8 mouse cellular contexts compared by ENCODE assay signal in genomic region chr12:79296126-79296816, GRCm38 (mm10). TPM values are rescaled to one million over a fixed set of nuclear protein-coding genes. Genes with fewer than 3 reads are reported as not detected.
DNase-seq lines count a peak whose midpoint lies in the region; ATAC-seq lines count a peak whose summit lies in the region.

Gene Zfyve26 (minus strand): TSS chr12:79296304.

- H3K9me3 ChIP-seq in hindbrain, embryonic 16.5 days (ENCODE audit: control insufficient read depth, low read length): no peaks in the 10 kb centered on the region

- H3K27me3 ChIP-seq in hindbrain, embryonic 16.5 days (replicated peaks; ENCODE audit: control insufficient read depth, insufficient read depth, low read length): no peaks in the 10 kb centered on the region

- peaks cover 3% of the 10 kb centered on the region; the same call in 1 of the 2 replicates for H3K36me3 ChIP-seq in hindbrain, embryonic 16.5 days (ENCODE audit: control insufficient read depth, insufficient read depth, low read length)
- peaks cover 17% of the 10 kb centered on the region for H3K36me3 ChIP-seq in macrophage (ENCODE audit: inconsistent target)

- WGBS in hindbrain, embryonic 16.5 days: under 1% methylated on average over 29 of the region's 29 CpGs
- 0% methylated on average over 29 of the region's 29 CpGs for WGBS in macrophage (ENCODE audit: missing documents)

- H3K4me3 ChIP-seq in hindbrain, embryonic 16.5 days (ENCODE audit: low read length): peak within 1 kb of the TSS; percentile 61
- H3K4me3 ChIP-seq in macrophage (ENCODE audit: inconsistent target): peak within 1 kb of the TSS; percentile 89

- peaks cover 10% of the 10 kb centered on the region for H3K4me1 ChIP-seq in hindbrain, embryonic 16.5 days (ENCODE audit: control insufficient read depth, insufficient read depth, low read depth, low read length)

- peaks cover 46% of the 10 kb centered on the region for H3K79me2 ChIP-seq in macrophage (ENCODE audit: inconsistent target)

- H3K4me2 ChIP-seq in hindbrain, embryonic 16.5 days (ENCODE audit: low read length): peak within 1 kb of the TSS; percentile 90

- peak within 1 kb of the TSS; percentile 72 for H3K9ac ChIP-seq in hindbrain, embryonic 16.5 days (ENCODE audit: low read depth, low read length)

- peak; percentile 98 for ATAC-seq in hindbrain, embryonic 16.5 days

- H3K27ac ChIP-seq in hindbrain, embryonic 16.5 days (ENCODE audit: low read depth, low read length): peak within 1 kb of the TSS; percentile 67
- H3K27ac ChIP-seq in macrophage: peak within 1 kb of the TSS; percentile 76

- peak; percentile 93 for DNase-seq in WW6 (ENCODE audit: low read depth, low spot score)
- DNase-seq in cerebellum, postnatal 4 days (ENCODE audit: low spot score in 2 of 2): peak; percentile 58 to 87
- peak; percentile 93 for DNase-seq in gastrocnemius, adult 18-20 months (ENCODE audit: low spot score)
- peak; percentile 93 to 95 for DNase-seq in left cerebral cortex, adult 18-20 months (ENCODE audit: low spot score in 2 of 2)
- DNase-seq in right cerebral cortex, adult 18-20 months: peak; percentile 97
- DNase-seq in urinary bladder, postnatal 10 days (ENCODE audit: low spot score): peak; percentile 81

RNA-seq across cellular contexts. Expression of gene Zfyve26, which starts in this region (rescaled TPM):
- total RNA-seq in gastrocnemius, adult 18-20 months (2021): 10 to 100 TPM; 14.4 to 15.5 TPM
- 7.0 and 8.7 TPM in 2 replicates for polyA plus RNA-seq in hindbrain, embryonic 16.5 days (2015; fragmentation: Nextera tagmentation; extraction: Ambion mirVana)
- 10 to 100 TPM; 27.6 to 27.9 TPM for total RNA-seq in left cerebral cortex, adult 18-20 months (2021)
- 100 to 1,000 TPM in 21 of 26 experiments, 10 to 100 TPM in 5; 68.2 to 395 (median 264) TPM for total RNA-seq in macrophage (2018; cell fraction: chromatin; rRNA removed)
- total RNA-seq in macrophage (2018; cell fraction: cytosol; rRNA removed): 10 to 100 TPM; 25.0 to 67.2 (median 45.7) TPM
- 100 to 1,000 TPM in 19 of 26 experiments, 10 to 100 TPM in 7; 62.6 to 291 (median 151) TPM for total RNA-seq in macrophage (2018; cell fraction: nucleus; rRNA removed)
- 21.8 to 46.4 TPM (median 21.9 TPM) in 3 replicates for polyA plus RNA-seq in macrophage (2018)

Comparison
In these comparisons a context has a peak if more than half of its experiments do, and no peak if none do; other contexts are left out.
1. Peak in every context shown above with its lines: DNase-seq, ATAC-seq, H3K4me3 ChIP-seq and H3K27ac ChIP-seq.